Comparison of ENCODE assay signal across 25 mouse cellular contexts in genomic region chr3:147982831-147983230, GRCm38 (mm10).
"Had no signal": no experiment of that assay in that cellular context is flagged by ENCODE, and none has a peak within 500 bp of the region (broad histone marks: within the 10 kb centered on the region; RNA-seq: fewer than 3 reads in every experiment).

No protein-coding gene starts in this region.

- H3K27me3 ChIP-seq: heart, embryonic 12.5 days; hindbrain, embryonic 13.5 days; hindbrain, embryonic 15.5 days; limb, embryonic 12.5 days; liver, embryonic 13.5 days had no signal

- DNase-seq: gastrocnemius, postnatal 14 days; gastrocnemius, postnatal 36 days; heart, adult 11 months; heart, adult 2 months; heart, postnatal 10 days; heart, postnatal 4 days; kidney, adult 18-20 months; kidney, adult 8-10 months; kidney, postnatal 10 days; kidney, postnatal 25 days; kidney, postnatal 4 days; liver; liver, embryonic 13.5 days had no signal

- H3K4me1 ChIP-seq: heart, embryonic 12.5 days; hindbrain, embryonic 10.5 days; hindbrain, embryonic 13.5 days; limb, embryonic 10.5 days; limb, embryonic 12.5 days; liver, embryonic 13.5 days had no signal

- ATAC-seq: hindbrain, postnatal 0 days; intestine, embryonic 16.5 days had no signal

- H3K9me3 ChIP-seq: heart, embryonic 10.5 days; heart, embryonic 12.5 days; hindbrain, embryonic 10.5 days; hindbrain, embryonic 13.5 days; hindbrain, embryonic 15.5 days; limb, embryonic 10.5 days; limb, embryonic 12.5 days; liver, embryonic 13.5 days had no signal

- H3K4me2 ChIP-seq: heart, embryonic 12.5 days; hindbrain, embryonic 13.5 days; hindbrain, embryonic 15.5 days; limb, embryonic 12.5 days; liver, embryonic 11.5 days; liver, embryonic 13.5 days had no signal

- H3K4me3 ChIP-seq: heart, adult 2 months; heart, embryonic 10.5 days; heart, embryonic 12.5 days; hindbrain, embryonic 10.5 days; hindbrain, embryonic 13.5 days; hindbrain, embryonic 15.5 days; layer of hippocampus, adult 2 months; left cerebral cortex, adult 2 months; limb, embryonic 10.5 days; limb, embryonic 12.5 days; liver, embryonic 13.5 days had no signal

- H3K9ac ChIP-seq: heart, embryonic 12.5 days; hindbrain, embryonic 13.5 days; hindbrain, embryonic 15.5 days; limb, embryonic 12.5 days; liver, embryonic 13.5 days had no signal

- H3K27ac ChIP-seq: heart, adult 2 months; heart, embryonic 10.5 days; hindbrain, embryonic 10.5 days; hindbrain, embryonic 13.5 days; hindbrain, embryonic 15.5 days; hindbrain, postnatal 0 days; layer of hippocampus, adult 2 months; left cerebral cortex, adult 2 months; limb, embryonic 10.5 days; limb, embryonic 12.5 days; liver, embryonic 13.5 days had no signal

- H3K36me3 ChIP-seq: heart, embryonic 10.5 days; heart, embryonic 12.5 days; hindbrain, embryonic 10.5 days; hindbrain, embryonic 13.5 days; hindbrain, embryonic 15.5 days; limb, embryonic 10.5 days; limb, embryonic 12.5 days; liver, embryonic 13.5 days had no signal
